Mouse (Mus musculus) erythroblast, embryonic 14.5 days (primary cell): ENCODE data around the gene Gm4871.
"Not testable (repeated sequence)": the region's sequence is repeated elsewhere in the genome, so short reads cannot be mapped to it uniquely, and the experiment has no call there.

Experiments used
- GATA1 ChIP-seq: IDR thresholded peaks from 2 replicates; pipeline ENCODE4 v1.6.1; 2012; ENCODE audit warnings: low read length, inconsistent platforms, mixed read lengths
- TAL1 ChIP-seq: IDR thresholded peaks from 3 replicates; pipeline ENCODE4 v1.6.1; 2012; ENCODE audit warnings: low read length, inconsistent platforms, mixed read lengths

GRCm38 (mm10) chr5:145016761-145017160, 15.8 kb downstream of the Gm4871 start:
- TF ChIP-seq TAL1, GATA1: not testable (repeated sequence)
